Mouse (Mus musculus) ovary, postnatal 36 days (tissue): ENCODE measurements around the gene Mtmr1.

Experiments
- DNase-seq: peaks from one replicate; pipeline ENCODE4 v3.0.0; 2022; ENCODE audit warnings: low spot score, mixed read lengths

Gene Mtmr1

DNA sequence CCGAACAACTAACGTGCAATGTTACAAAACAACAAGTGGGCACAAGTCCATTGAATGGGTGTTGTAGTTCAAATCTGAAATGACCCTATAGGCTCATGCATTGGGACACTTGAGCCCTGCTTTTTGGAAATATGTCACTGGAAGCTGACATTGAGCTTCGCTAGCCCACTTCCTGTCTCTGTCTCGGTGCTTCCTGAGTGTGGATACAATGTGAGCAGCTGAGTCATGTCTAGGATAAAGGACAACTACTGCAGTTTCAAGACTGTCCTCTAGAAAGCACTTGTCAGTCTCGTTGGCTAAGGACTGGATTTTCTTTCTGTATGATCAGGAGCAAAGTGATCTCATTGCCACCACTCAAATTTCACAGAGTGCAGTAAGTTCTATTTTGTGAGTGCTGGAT is 78.4 kb downstream of the Mtmr1 start:
- no peak for DNase-seq

DNA sequence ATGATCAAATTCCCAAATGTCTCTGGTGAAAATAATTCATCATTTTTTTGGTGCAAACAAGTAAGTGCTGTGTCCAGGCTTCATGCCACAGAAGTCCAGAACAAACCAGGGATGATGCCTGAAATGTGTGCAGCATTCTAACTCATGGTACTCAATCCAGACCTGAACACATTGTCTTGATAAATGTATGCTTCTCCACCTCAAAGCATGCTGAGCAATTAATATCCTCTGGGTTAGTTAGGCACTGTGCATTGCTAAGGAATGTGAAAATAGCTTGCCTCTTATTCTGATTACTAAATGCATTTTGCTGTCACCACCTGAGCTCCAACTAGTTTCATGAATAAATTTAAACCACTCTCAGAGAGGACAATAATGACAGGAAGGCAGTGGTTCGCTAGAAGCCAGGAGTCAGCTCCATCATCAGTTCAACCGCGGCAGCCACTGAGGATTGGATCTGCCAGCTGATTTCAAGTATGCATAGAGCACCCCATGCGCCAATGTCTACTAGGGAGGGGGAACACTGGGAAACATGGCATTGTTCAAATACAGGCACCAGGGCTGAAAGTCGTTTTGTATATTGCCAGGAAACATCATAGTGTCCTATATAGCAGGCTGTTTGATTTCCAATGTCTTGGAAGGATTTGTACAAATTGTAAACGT is 91.6 kb downstream of the Mtmr1 start:
- DNase-seq: no peak

DNA sequence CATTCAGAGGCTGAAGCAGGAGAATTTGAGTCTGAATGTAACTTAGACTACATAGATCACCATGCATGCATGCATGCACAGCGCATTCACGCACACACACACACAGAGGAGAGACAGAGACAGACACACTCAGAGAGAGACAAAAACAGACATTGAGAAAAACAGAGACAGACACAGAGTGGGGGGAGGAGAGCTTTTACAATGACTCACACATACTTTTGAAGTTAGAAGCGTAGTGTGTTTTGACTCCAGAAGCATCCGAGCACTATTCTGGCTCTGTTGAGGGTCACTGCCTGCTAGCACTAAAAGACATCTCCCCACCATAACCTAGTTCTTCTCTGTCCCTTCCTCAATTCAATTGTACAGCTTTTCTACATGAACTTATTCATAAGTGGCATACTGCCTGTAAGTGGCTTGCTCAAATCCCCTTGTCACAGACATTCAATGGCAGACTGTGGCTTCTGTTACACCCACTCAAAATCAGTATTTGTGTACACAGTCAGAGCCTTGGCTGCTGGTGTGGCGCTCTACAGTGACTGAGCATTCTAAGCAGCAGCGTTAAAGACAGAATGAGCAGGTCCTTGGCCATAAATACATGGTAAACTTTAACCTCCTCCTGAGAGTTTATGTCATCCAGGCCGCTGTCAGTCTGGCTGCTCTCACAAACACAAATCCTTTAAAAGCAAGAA is 99.7 kb downstream of the Mtmr1 start:
- no peak for DNase-seq

DNA sequence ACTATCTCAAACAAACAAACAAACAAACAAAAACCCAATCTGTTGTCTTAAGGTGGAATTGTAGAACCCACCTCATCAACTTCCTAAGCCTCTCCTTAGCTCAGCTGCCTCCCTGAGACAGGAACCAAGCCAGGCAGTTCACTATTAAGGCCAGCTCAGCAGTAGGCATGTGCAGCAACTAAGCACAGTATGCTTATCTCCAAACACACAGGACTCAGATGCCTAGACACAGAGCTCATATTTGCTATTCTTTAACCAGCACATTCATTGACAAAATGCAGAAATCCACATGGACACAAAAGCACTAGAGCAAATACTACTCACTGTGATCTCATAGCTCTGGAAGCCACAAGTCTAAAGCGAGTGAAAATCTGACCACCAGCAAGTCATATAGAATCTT is 100.9 kb downstream of the Mtmr1 start:
- no peak for DNase-seq

DNA sequence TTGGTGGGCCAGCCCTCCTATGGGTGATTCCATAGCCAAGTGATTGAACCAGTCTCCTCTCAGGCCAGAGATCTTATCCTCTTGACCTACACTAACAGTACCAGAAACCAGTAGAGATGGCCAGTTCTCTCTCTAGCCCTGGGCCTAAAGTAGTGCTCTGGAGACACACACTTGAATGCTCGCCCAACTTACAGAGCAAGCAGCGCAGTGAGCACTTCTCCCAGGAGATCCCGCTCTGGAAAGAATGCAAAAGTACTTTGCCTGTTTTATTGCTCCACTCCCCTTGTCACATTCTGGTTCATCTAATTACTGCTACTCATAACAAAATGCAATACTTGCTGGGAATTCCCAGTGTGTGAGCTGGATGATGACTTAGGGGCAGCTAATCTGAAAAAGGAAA is 102.9 kb downstream of the Mtmr1 start:
- no peak for DNase-seq
